Mouse (Mus musculus) MEL (cell line): Measurements from ENCODE around the gene Lrrk1. TPM values are rescaled to one million over a fixed set of nuclear protein-coding genes. Genes with fewer than 3 reads are reported as not detected.

Experiments used
- DNase-seq: peaks from one replicate; pipeline ENCODE4 v3.0.0; 2011; ENCODE audit warnings: low read depth, low spot score
- H3K27ac ChIP-seq: 2 replicates; pipeline ENCODE4 v1.5.1; 2012; ENCODE audit warnings: low read depth, mild to moderate bottlenecking, control low read depth, low read length, moderate library complexity; ENCODE audit not compliant: control insufficient read depth
- H3K27me3 ChIP-seq, 2 experiments: fragments of 150-350 bp in 1 of 2; sonication (generic) in 1 of 2; 2 replicates each; pipeline ENCODE4 v1.6.1; 2012; ENCODE audit warnings: low read length in 2 of 2, mild to moderate bottlenecking in 2 of 2, improper control_type of control experiment in 1 of 2, moderate library complexity in 1 of 2; ENCODE audit not compliant: insufficient read depth in 2 of 2, control insufficient read depth in 1 of 2
- H3K36me3 ChIP-seq, 2 experiments: 2 replicates each; pipeline ENCODE4 v1.6.1; 2012 to 2014; ENCODE audit warnings: low read length in 2 of 2, improper control_type of control experiment in 1 of 2, inconsistent platforms in 1 of 2, mild to moderate bottlenecking in 1 of 2; ENCODE audit not compliant: insufficient read depth in 2 of 2, control insufficient read depth in 1 of 2
- H3K4me1 ChIP-seq, 2 experiments: fragments of 150-350 bp in 1 of 2; sonication (generic) in 1 of 2; 2 replicates each; pipeline ENCODE4 v1.6.1; 2012; ENCODE audit warnings: low read length in 2 of 2, improper control_type of control experiment in 1 of 2, mild to moderate bottlenecking in 1 of 2; ENCODE audit not compliant: insufficient read depth in 2 of 2, control insufficient read depth in 1 of 2
- H3K4me3 ChIP-seq, 2 experiments: fragments of 150-350 bp in 1 of 2; sonication (generic) in 1 of 2; 2 replicates each; pipeline ENCODE4 v1.5.1; 2012; ENCODE audit warnings: low read depth in 2 of 2, low read length in 2 of 2, mild to moderate bottlenecking in 2 of 2, moderate library complexity in 2 of 2, control low read depth in 1 of 2, improper control_type of control experiment in 1 of 2; ENCODE audit not compliant: control insufficient read depth in 1 of 2, insufficient read depth in 1 of 2
- H3K79me2 ChIP-seq: 2 replicates; pipeline ENCODE4 v1.6.1; 2012; ENCODE audit warnings: mild to moderate bottlenecking, low read length, moderate library complexity; ENCODE audit not compliant: control insufficient read depth, poor library complexity, insufficient read depth
- H3K9ac ChIP-seq: 2 replicates; pipeline ENCODE4 v1.6.1; 2012; ENCODE audit warnings: low read depth, mild to moderate bottlenecking, control low read depth, low read length, moderate library complexity; ENCODE audit not compliant: control insufficient read depth, poor library complexity, severe bottlenecking
- H3K9me3 ChIP-seq: fragments of 150-350 bp; sonication (generic); replicated peaks from 2 replicates; pipeline ENCODE4 v1.6.1; 2012; ENCODE audit warnings: mild to moderate bottlenecking, low read length, improper control_type of control experiment, moderate library complexity; ENCODE audit not compliant: insufficient read depth
- CHD1 ChIP-seq: IDR thresholded peaks from 2 replicates; pipeline ENCODE4 v1.6.1; 2012; ENCODE audit warnings: low read depth, mild to moderate bottlenecking, inconsistent platforms, low read length, improper control_type of control experiment
- CHD2 ChIP-seq: IDR thresholded peaks from 2 replicates; pipeline ENCODE4 v1.6.1; 2011; ENCODE audit warnings: low read length, improper control_type of control experiment
- E2F4 ChIP-seq: IDR thresholded peaks from 2 replicates; pipeline ENCODE4 v1.6.1; 2011; ENCODE audit warnings: low read depth, low read length, improper control_type of control experiment, borderline replicate concordance
- ELF1 ChIP-seq: IDR thresholded peaks from 2 replicates; pipeline ENCODE4 v1.6.1; 2014; ENCODE audit warnings: low read depth, mild to moderate bottlenecking, inconsistent platforms, low read length, improper control_type of control experiment, moderate library complexity
- EP300 ChIP-seq, 2 experiments: IDR thresholded peaks; 2 replicates each; pipeline ENCODE4 v1.6.1; 2011; ENCODE audit warnings: improper control_type of control experiment in 2 of 2, low read length in 2 of 2, low read depth in 1 of 2, mild to moderate bottlenecking in 1 of 2
- GABPA ChIP-seq: IDR thresholded peaks from 2 replicates; pipeline ENCODE4 v1.6.1; 2012; ENCODE audit warnings: low read depth, mild to moderate bottlenecking, inconsistent platforms, low read length, improper control_type of control experiment, moderate library complexity
- HCFC1 ChIP-seq: IDR thresholded peaks from 2 replicates; pipeline ENCODE4 v1.6.1; 2012; ENCODE audit warnings: low read depth, mild to moderate bottlenecking, inconsistent platforms, low read length, improper control_type of control experiment, moderate library complexity
- KAT2A ChIP-seq: conservative IDR thresholded peaks from 2 replicates; pipeline ENCODE4 v1.6.1; 2012; ENCODE audit warnings: low read depth, low read length, improper control_type of control experiment, inconsistent platforms
- MAFK ChIP-seq: IDR thresholded peaks from 2 replicates; pipeline ENCODE4 v1.6.1; 2011; ENCODE audit warnings: low read depth, mild to moderate bottlenecking, low read length, improper control_type of control experiment, borderline replicate concordance
- MAX ChIP-seq: IDR thresholded peaks from 2 replicates; pipeline ENCODE4 v1.6.1; 2011; ENCODE audit warnings: low read length, improper control_type of control experiment
- MAZ ChIP-seq: IDR thresholded peaks from 2 replicates; pipeline ENCODE4 v1.6.1; 2012; ENCODE audit warnings: low read depth, mild to moderate bottlenecking, inconsistent platforms, low read length, improper control_type of control experiment
- MXI1 ChIP-seq: IDR thresholded peaks from 2 replicates; pipeline ENCODE4 v1.6.1; 2011; ENCODE audit warnings: mild to moderate bottlenecking, low read depth, low read length, improper control_type of control experiment
- MYB ChIP-seq: IDR thresholded peaks from 2 replicates; pipeline ENCODE4 v1.6.1; 2011; ENCODE audit warnings: mild to moderate bottlenecking, low read depth, low read length, improper control_type of control experiment
- MYC ChIP-seq: IDR thresholded peaks from 2 replicates; pipeline ENCODE4 v1.6.1; 2011; ENCODE audit warnings: low read depth, mild to moderate bottlenecking, low read length, improper control_type of control experiment, moderate library complexity
- NELFE ChIP-seq: IDR thresholded peaks from 2 replicates; pipeline ENCODE4 v1.6.1; 2011; ENCODE audit warnings: low read depth, low read length, improper control_type of control experiment
- POLR2A ChIP-seq, 2 experiments: IDR thresholded peaks; 2 replicates each; pipeline ENCODE4 v1.6.1; 2011 to 2012; ENCODE audit warnings: low read length in 2 of 2, mild to moderate bottlenecking in 2 of 2, control low read depth in 1 of 2, improper control_type of control experiment in 1 of 2, low read depth in 1 of 2, moderate library complexity in 1 of 2; ENCODE audit not compliant: control insufficient read depth in 1 of 2, insufficient read depth in 1 of 2, poor library complexity in 1 of 2
- RCOR1 ChIP-seq: IDR thresholded peaks from 2 replicates; pipeline ENCODE4 v1.6.1; 2012; ENCODE audit warnings: low read depth, mild to moderate bottlenecking, inconsistent platforms, low read length, improper control_type of control experiment
- TAL1 ChIP-seq: IDR thresholded peaks from 2 replicates; pipeline ENCODE4 v1.6.1; 2012; ENCODE audit warnings: mild to moderate bottlenecking, inconsistent platforms, low read length, moderate library complexity, mixed read lengths
- TBP ChIP-seq: IDR thresholded peaks from 2 replicates; pipeline ENCODE4 v1.8.0; 2011; ENCODE audit warnings: low read depth, low read length, improper control_type of control experiment
- UBTF ChIP-seq: IDR thresholded peaks from 2 replicates; pipeline ENCODE4 v1.6.1; 2012; ENCODE audit warnings: low read depth, mild to moderate bottlenecking, inconsistent platforms, low read length, improper control_type of control experiment, moderate library complexity, borderline replicate concordance; ENCODE audit not compliant: insufficient read depth
- USF2 ChIP-seq, 2 experiments: IDR thresholded peaks; 2 replicates each; pipeline ENCODE4 v1.6.1; 2011 to 2012; ENCODE audit warnings: improper control_type of control experiment in 2 of 2, low read length in 2 of 2, borderline replicate concordance in 1 of 2, inconsistent platforms in 1 of 2, low read depth in 1 of 2, mild to moderate bottlenecking in 1 of 2; ENCODE audit not compliant: insufficient read depth in 1 of 2
- ZC3H11A ChIP-seq: IDR thresholded peaks from 2 replicates; pipeline ENCODE4 v1.6.1; 2012; ENCODE audit warnings: low read depth, mild to moderate bottlenecking, inconsistent platforms, low read length, improper control_type of control experiment
- ZKSCAN1 ChIP-seq: IDR thresholded peaks from 2 replicates; pipeline ENCODE4 v1.6.1; 2012; ENCODE audit warnings: low read depth, mild to moderate bottlenecking, inconsistent platforms, low read length, improper control_type of control experiment, moderate library complexity
- ZMIZ1 ChIP-seq: IDR thresholded peaks from 2 replicates; pipeline ENCODE4 v1.6.1; 2012; ENCODE audit warnings: low read depth, mild to moderate bottlenecking, inconsistent platforms, low read length, improper control_type of control experiment, moderate library complexity
- ZNF384 ChIP-seq: IDR thresholded peaks from 2 replicates; pipeline ENCODE4 v1.6.1; 2012; ENCODE audit warnings: low read depth, mild to moderate bottlenecking, inconsistent platforms, low read length, improper control_type of control experiment
- polyA plus RNA-seq, 2 experiments: library from polyadenylated mRNA; stranded (reverse) in 1 of 2; unstranded in 1 of 2; fragments of >175 nt in 1 of 2; fragments of >200 nt in 1 of 2; gene quantifications; 2 replicates each; pipeline versions ENCODE4 v1.2.1 to v1.2.4; 2012; ENCODE audit warnings: low replicate concordance in 2 of 2, low read depth in 1 of 2; ENCODE audit not compliant: insufficient read length in 2 of 2, insufficient read depth in 1 of 2, missing spikeins in 1 of 2
- total RNA-seq: library from RNA; depleted of rRNA; stranded (reverse); fragments of 300-350 nt; gene quantifications from 2 replicates; pipeline ENCODE4 v1.2.3, GENCODE M21; 2012

Gene Lrrk1
- total and polyA plus RNA-seq, 3 experiments = 9.1 to 19.1 TPM; not detected in 1

GRCm38 (mm10) chr7:66385826-66386225, 2.3 kb downstream of the Lrrk1 start:
- Histone ChIP-seq H3K79me2 (peaks cover 15% of the 10 kb centered on the region), H3K4me1 (peaks cover 0 to 11% of the 10 kb centered on the region in 2 experiments; a peak in 2 of 4 replicates), H3K9ac (no peak overlapping the region), H3K27me3 (no peaks in the 10 kb centered on the region), H3K4me3 (no peak overlapping the region), H3K9me3 (no peaks in the 10 kb centered on the region), H3K36me3 (peaks cover 0 to 3% of the 10 kb centered on the region in 2 experiments; a peak in 2 of 4 replicates), H3K27ac (no peak overlapping the region)
- peak; percentile 34 for DNase-seq
- TF ChIP-seq USF2 (IDR thresholded peaks at IDR 0.05; ENCODE audit: borderline replicate concordance in 1 of 2, insufficient read depth in 1 of 2, low read depth in 1 of 2, low read length in 2 of 2) (no peak), MAFK (no peak), UBTF (no peak), MAZ (no peak), ELF1 (no peak), POLR2A (IDR thresholded peaks at IDR 0.05; ENCODE audit: control insufficient read depth in 1 of 2, insufficient read depth in 1 of 2, low read depth in 1 of 2, low read length in 2 of 2, poor library complexity in 1 of 2) (no peak), GABPA (no peak), CHD2 (no peak), HCFC1 (no peak), TAL1 (no peak), ZNF384 (no peak), ZC3H11A (no peak), ZKSCAN1 (no peak), NELFE (no peak)

DNA sequence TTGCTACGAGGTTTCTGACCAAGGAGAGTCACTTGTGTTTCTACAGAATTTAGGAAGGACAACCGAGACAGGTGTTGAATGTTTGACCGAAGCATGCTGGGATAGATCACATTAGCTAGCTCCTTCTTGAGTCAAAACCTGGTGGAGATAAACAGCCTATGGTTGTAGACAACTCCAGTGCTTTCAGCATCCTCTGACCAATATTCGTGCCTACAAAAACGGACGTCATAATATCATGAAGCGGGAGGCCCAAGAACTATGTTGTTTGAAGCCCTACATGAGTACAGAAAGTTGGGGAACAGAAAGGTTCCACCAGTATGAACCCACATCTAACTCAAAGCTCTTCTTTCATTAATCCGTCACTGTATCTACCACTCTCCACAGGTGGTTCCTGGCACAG, 3.3 kb downstream of the Lrrk1 start:
- H3K36me3 ChIP-seq = peaks cover 0 to 3% of the 10 kb centered on the region in 2 experiments; a peak in 2 of 4 replicates
- H3K27me3 ChIP-seq = no peaks in the 10 kb centered on the region
- no peaks in the 10 kb centered on the region for H3K9me3 ChIP-seq
- H3K4me1 ChIP-seq = peaks cover 0 to 11% of the 10 kb centered on the region in 2 experiments; a peak in 2 of 4 replicates
- TF ChIP-seq ZNF384 (no peak), ZMIZ1 (no peak), MYB (no peak), ZC3H11A (no peak), E2F4 (no peak), MXI1 (no peak), MAX (no peak), EP300 (IDR thresholded peaks at IDR 0.05; ENCODE audit: low read depth in 1 of 2, low read length in 2 of 2) (no peak), TBP (no peak), KAT2A (no peak), RCOR1 (no peak), MYC (no peak), UBTF (no peak), CHD1 (no peak), MAFK (no peak), MAZ (no peak), TAL1 (no peak)
- peaks cover 15% of the 10 kb centered on the region for H3K79me2 ChIP-seq
- no peak overlapping the region for H3K9ac ChIP-seq
- no peak for DNase-seq
- no peak overlapping the region for H3K4me3 ChIP-seq
- no peak overlapping the region for H3K27ac ChIP-seq
